Mouse (Mus musculus) subcutaneous adipose tissue, adult 2 months (tissue): ENCODE results near the gene 4930595M18Rik. TPM values are rescaled to one million over a fixed set of nuclear protein-coding genes. Genes with fewer than 3 reads are reported as not detected.

Experiments used
- polyA plus RNA-seq: library from polyadenylated mRNA; depleted of rRNA; stranded (reverse); fragments of >200 nt; gene quantifications from 2 replicates; pipeline ENCODE4 v1.2.3, GENCODE M21; 2012; ENCODE audit warnings: low replicate concordance; rRNA removed

4930595M18Rik gene
- polyA plus RNA-seq: not detected in 2 replicates

DNA sequence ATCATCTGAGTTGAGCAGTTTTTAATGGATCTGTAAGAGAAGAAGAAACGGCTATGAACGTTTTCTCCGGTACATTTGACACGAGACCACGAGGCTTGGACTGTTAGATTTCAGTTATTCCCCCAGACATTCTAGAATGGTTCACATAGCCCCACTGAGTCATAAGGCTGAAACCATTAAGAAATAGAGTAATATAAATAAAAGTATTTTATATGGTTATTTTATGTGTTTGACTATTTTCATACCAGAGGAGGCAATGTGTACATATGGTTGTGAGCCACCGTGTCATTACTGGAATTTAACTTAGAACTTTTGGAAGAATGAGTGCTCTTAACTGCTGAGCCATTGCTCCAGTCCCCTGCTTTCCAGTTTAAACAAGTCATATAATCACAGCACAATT is at the start of gene 4930595M18Rik:
4930595M18Rik (minus strand) TSS at position 101 of the 400 bp plus-strand sequence.

